Mouse (Mus musculus) inflammation-experienced regulatory T-cells, adult 6 months (primary cell): Measurements from ENCODE around the gene Rpl36al. TPM values are rescaled to one million over a fixed set of nuclear protein-coding genes. Genes with fewer than 3 reads are reported as not detected.
"Not testable (repeated sequence)": the region's sequence is repeated elsewhere in the genome, so short reads cannot be mapped to it uniquely, and the experiment has no call there.

Experiments
- ATAC-seq: one replicate; pipeline ENCODE4 v1.8.0; 2017
- polyA plus RNA-seq, 3 experiments: library from polyadenylated mRNA; unstranded; fragments of 100-300 nt; shearing (Covaris generic); gene quantifications; one replicate each; pipeline ENCODE4 v1.2.1; 2017

The Rpl36al gene
- polyA plus RNA-seq, 3 experiments from 2014 or later: 533 to 565 (median 537) TPM

DNA sequence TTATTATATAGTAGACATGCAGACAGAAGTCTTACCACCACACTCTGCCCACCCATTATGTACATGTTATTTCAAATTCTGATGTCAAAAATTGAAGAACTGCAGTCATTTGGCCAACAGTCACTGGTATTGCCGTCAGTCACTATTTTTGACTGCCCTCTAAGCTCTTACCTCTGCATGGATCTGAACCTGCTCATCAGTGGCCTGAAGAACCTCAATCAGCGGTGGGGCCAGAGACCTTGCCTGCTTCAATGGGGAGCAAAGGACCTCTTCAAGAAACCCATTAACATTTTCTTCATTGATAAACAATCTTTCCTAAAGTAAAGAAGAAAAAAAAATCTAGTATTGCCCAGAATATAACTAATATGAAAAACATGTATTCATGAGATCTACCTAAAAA is 8.8 kb upstream of the Rpl36al start:
- ATAC-seq: no peak

- no peak for ATAC-seq
Observed at GRCm38 (mm10) chr12:69191396-69191795, 7.5 kb upstream of the Rpl36al start.

DNA sequence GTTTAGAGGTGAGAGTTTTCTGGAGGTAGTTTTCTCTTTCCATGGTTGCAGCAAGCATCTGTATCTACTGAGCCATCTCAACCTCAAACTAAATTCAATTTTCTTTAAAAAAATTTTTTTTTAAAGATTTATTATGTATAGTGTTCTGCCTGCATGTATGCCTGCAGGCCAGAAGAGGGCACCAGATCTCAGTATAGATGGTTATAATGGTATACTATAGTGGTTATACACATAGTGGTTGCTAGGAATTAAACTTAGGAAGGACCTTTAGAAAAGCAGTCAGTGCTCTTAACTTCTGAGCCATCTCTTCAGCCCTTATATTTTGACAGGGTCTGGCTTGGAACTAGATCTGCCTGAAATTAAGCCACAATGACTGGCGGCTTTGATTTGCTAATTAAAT is 6.6 kb upstream of the Rpl36al start:
- peak; percentile 58 for ATAC-seq

GRCm38 (mm10) chr12:69190074-69190473 is 6.2 kb upstream of the Rpl36al start:
- ATAC-seq: no peak

DNA sequence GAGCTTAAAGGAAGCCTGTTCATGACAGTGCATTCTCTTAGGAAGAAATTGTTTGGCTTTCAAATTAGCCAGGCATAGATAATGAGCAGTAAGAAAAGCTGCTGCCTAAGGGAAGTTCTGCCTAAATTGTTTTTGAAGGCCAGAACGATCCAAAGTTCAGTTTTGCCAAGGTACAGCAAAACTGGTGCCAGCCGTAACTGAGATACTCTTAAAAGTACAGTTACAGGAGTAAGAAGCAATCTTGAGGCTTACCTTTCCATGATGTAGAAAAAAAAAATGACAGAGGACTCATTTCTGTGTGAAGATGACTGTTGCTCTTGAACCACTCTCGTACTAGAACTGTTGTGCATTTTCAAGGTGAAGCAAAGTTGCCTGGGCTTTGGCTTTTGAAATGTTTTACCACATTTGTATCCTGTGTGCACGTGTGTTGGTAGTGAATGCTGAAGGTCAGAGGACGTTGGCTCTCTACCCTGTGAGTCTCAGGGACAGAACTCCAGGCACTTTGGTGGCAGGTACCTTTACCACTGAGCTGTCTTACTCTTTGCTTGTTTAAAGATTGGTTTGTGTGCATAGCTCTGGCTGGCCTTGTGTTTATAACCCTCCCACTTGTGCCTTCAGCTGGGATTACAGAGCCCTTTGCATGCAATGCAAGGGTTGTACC is 3.1 kb upstream of the Rpl36al start:
- no peak for ATAC-seq

DNA sequence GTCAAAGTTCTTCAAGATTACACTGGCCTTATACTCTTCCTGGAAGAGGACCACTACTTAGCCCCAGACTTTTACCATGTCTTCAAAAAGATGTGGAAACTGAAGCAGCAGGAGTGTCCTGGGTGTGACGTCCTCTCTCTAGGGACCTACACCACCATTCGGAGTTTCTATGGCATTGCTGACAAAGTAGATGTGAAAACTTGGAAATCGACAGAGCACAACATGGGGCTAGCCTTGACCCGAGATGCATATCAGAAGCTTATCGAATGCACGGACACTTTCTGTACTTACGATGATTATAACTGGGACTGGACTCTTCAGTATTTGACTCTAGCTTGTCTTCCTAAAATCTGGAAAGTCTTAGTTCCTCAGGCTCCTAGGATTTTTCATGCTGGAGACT is 1.5 kb upstream of the Rpl36al start:
- ATAC-seq: no peak

DNA sequence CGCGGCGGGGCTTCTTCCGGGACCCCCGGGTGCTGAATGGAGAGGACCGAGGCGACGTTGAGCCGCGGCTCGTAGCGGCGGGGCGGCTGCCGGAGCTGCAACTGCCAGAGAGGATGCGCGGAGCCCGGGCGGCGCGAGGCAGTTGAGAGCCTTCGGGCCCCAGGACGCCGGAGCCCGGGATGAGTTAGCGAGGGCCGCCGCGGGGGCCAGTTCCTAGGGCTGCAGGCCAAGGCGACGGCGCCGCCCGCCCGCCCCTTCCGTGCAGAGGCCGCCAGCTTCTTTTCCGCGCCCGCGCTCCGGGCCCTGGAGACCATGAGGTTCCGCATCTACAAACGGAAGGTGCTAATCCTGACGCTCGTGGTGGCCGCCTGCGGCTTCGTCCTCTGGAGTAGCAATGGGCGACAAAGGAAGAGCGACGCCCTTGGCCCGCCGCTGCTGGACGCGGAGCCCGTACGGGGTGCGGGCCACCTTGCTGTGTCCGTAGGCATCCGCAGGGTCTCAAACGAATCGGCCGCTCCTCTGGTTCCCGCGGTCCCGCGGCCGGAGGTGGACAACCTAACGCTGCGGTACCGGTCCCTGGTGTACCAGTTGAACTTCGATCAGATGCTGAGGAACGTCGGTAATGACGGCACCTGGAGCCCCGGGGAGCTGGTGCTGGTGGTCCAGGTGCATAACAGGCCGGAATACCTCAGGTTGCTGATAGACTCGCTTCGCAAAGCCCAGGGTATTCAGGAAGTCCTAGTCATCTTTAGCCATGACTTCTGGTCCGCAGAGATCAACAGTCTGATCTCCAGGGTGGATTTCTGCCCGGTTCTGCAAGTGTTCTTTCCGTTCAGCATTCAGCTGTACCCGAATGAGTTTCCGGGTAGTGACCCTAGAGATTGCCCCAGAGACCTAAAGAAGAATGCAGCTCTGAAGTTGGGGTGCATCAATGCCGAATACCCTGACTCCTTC is 736 bp upstream of the Rpl36al start:
- peak; percentile 32 for ATAC-seq

GRCm38 (mm10) chr12:69181800-69182199 is 2.1 kb downstream of the Rpl36al start:
- no peak for ATAC-seq

DNA sequence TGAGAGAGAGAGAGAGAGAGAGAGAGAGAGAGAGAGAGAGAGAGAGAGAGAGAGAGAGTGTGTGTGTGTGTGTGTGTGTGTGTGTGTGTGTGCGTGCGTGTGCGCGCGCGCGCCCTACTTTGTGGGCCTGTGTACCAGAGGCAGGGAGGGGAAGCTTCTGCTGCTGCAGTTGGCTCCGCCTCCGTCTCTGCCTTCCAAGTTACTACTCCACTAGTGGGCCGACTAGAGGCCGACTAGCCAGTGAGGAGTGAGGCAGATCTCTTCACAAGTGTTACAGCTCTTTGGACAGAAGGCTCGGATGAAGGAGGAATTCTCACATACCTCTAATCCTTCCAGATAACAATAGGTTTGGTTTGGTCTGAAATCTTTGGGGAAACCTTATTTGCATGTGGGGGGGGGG is 4.5 kb downstream of the Rpl36al start:
- no peak for ATAC-seq

- no peak for ATAC-seq
Observed at GRCm38 (mm10) chr12:69177526-69177925, 6.4 kb downstream of the Rpl36al start.

DNA sequence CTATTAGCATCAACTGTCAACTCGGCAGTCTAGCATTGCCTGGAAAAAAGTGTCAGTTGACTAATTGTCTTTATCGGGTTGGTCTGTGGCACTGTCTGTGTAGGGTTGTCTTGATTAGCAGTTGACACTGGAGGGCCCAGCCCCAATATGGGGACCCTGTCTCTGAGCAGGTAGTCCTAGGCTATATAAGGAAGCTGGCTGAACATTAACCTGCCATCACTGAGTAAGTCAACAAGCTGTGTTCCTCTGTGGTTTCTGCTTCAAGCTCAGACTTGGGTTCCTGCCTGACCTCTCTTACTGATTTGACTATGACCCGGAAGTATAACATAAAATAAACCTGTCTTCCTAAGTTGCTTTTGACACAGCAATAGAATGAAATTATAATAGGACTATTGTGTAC is 7.9 kb downstream of the Rpl36al start:
- no peak for ATAC-seq

DNA sequence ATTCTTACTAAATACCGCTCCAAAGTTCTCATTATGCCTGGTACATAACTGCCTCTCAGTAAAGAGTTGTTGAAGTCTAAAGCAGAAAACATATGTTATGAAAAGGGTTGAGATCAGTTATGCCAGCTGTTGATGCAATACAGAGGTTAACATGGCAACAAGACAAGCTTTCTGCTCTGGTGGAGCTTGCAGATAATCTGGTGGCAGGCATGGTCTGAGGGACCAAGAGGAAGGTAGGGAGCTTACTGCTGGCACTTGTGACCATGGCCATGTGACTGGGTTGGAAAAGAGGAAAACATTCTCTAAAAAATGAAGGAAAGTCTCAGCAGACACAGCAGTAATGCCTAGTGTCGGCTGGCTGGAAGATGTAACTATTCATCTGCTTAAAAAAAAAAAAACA is 12.6 kb downstream of the Rpl36al start:
- ATAC-seq: no peak

GRCm38 (mm10) chr12:69168461-69169106 is 15.3 kb downstream of the Rpl36al start, which contains the start of gene Lrr1:
Lrr1 (plus strand) TSS chr12:69168814.
- ATAC-seq: peak; percentile 83

DNA sequence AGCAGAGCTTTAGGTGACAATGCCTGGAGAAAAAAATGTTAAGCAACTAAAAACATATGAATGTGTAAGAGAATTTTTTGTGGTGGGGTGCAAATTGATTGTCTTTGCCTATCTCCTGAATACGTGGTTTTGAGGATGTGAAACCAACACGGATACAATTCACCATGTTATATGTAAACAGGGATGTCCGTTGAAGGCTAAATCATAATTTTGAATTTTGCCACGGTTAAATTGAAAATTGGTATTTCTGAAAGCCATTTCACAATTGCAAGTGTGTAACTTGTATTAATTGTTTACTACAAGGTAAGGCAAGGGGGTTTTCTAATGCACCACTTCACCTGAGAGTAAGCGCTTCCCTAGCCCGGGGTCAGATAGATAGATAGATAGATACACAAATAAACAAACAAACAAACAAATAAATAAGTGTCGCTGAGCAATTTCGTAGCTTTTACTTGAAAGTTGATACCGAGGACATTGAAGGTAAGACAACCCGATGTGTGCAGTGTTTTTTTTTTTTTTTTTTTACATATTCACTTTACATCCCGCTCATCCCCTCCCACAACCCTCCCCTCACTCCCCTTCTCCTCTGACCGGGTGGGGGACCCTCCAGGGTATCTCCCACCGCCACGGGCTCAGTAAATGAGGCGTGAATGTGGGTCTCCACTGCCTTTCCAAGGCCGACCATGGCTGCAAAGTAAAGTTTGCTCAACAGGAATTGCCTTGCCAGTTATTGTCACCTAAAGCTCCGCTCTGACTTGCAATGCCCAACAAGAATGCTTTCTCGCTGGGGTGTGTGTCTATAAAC is 16.0 kb downstream of the Rpl36al start:
- ATAC-seq: no peak

DNA sequence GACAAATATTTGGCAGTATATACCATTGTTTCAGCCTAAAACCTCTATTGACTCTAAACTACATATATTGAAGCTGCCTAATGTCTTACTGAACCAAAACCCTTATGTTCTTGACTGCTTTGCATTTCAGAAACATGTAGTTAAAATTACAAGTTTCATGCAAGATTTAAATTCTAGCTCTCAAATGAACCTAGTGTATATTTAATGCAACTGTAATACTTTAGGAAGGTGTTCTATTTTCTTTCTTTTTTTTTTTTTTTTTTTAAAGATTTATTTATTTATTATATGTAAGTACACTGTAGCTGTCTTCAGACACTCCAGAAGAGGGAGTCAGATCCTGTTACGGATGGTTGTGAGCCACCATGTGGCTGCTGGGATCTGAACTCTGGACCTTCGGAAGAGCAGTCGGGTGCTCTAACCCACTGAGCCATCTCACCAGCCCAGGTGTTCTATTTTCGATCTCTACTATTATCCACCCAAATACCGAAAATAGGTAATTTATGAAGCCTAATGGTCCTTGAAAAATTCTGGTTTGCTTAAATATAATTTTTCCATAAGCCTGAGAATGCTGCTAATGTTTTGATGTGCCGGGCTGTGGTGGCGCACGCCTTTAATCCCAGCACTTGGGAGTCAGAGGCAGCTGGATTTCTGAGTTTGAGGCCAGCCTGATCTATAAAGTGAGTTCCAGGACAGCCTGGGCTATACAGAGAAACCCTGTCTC is 16.9 kb downstream of the Rpl36al start:
- ATAC-seq: not testable (repeated sequence)

DNA sequence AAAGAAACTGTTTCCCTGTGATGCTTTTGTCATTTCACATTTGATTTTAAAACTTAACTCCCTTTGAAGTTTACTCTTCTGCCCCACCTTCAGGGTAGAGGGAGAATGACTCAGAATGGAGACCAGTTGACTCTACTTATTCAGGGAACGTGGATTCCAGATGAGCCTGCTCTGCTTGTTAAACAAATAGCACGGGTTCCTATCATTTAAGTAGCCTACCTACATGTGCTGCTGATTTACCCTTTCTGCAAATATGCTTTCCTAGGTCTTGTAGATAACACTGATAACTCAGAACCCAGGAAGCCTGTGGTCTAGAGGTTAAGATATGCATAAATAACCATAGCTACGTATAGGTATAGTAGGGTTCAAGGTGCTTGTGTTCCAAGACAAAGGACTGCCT is 19.0 kb downstream of the Rpl36al start:
- peak; percentile 18 for ATAC-seq

DNA sequence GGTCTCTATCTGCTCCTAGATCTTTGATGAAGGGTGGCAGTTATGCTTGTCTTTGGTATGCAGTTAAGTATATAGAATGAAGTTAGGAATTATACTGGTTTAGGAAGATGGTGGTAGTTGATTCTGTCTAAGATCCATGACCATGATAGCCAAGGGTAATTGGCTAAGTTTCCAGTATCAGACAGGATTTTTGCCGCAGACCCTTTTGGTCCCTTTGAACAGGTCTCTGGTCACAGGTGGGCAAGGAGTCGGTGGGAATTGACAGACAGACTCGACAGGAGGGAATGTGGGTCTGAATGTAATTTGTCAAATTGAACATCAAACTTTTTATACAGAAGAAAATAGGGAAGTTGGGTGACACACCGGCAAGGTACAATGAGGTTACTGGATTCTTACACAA is 20.3 kb downstream of the Rpl36al start:
- not testable (repeated sequence) for ATAC-seq

DNA sequence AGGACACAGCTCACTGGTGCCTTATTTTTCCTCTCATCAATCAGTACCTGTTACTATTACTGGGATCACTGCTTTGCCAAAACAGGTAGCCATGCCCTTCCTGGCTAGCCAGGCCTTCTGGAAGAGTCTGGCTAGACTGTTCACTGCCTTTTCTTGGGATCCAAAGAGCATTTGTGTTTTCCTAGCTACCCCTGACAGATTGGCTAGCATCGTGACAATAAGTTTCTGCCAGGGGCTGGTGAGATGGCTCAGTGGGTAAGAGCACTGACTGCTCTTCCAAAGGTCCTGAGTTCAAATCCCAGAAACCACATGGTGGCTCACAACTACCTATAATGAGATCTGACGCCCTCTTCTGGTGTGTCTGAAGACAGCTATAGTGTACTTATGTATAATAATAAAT is 23.2 kb downstream of the Rpl36al start:
- not testable (repeated sequence) for ATAC-seq

DNA sequence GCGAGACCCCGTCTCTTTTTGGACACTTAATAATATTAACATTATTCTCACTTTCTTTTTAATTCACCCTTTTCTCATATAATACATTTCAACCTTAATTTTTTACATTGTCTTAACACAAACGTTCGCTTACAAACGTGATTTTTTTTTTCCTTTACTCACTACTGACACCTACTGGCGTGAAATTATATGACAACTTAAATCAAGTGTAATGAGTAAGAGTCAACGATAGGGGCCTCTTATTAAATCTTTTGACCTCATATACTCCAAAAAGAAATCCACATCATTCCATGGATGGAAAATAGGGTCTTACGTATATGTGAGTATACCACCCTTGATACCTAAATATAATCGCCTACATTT is 24.3 kb downstream of the Rpl36al start:
- ATAC-seq: peak; percentile 52

DNA sequence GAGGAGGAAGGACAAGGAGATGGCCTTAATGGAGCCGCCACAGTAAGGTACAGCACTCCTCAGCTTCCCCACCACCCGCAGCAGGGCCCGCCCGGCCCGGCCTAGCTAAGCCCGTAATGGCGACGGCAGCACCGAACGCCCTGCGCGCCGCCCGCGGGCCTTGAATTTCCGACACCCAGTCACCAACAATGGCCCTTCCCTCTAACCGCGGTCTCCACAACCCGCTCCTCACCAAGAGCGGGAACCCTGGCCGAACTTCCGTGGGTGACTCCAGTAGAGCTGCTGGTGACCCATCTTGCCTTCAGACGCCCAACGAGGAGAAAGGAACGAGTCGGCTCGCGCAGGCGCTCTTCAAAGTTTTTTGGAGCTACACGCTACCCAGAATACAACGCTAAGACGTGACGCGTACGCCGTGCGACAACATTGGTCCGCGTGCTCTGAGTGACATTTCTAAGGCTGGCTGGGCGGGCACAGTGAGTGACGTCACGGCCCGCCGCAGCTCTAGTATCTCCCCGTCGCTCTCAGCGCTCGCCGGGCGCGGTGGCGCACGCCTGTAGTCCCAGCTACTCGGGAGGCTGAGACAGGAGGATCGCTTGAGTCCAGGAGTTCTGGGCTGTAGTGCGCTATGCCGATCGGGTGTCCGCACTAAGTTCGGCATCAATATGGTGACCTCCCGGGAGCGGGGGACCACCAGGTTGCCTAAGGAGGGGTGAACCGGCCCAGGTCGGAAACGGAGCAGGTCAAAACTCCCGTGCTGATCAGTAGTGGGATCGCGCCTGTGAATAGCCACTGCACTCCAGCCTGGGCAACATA is 24.9 kb downstream of the Rpl36al start, which contains the start of gene Rps29:
TSS of gene Rps29 (minus strand) at position 422 of the 813 bp plus-strand sequence.
- ATAC-seq: peak; percentile 92

DNA sequence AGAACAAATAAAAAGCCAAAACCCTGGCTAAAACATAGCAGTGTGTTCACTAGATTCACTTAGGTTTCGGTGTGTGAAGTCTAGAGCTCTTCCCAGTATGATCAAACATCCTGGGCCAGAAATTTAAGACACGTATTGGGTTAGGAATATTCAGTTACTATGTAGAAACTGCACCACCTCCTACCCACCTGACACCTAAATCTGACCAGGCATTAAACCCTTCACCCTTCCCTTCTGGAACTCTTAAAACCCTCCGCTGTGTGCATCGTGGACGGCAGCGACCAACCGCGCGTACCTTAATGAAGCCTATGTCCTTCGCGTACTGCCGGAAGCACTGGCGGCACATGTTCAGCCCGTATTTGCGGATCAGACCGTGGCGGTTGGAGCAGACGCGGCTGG is 25.5 kb downstream of the Rpl36al start:
- ATAC-seq: no peak
